Mouse (Mus musculus): Measurements from ENCODE around the gene Mvp. TPM values are rescaled to one million over a fixed set of nuclear protein-coding genes. Genes with fewer than 3 reads are reported as not detected.

The Mvp gene
- polyA plus RNA-seq, 1 experiment from 2014 or later: 3.0 TPM

DNA sequence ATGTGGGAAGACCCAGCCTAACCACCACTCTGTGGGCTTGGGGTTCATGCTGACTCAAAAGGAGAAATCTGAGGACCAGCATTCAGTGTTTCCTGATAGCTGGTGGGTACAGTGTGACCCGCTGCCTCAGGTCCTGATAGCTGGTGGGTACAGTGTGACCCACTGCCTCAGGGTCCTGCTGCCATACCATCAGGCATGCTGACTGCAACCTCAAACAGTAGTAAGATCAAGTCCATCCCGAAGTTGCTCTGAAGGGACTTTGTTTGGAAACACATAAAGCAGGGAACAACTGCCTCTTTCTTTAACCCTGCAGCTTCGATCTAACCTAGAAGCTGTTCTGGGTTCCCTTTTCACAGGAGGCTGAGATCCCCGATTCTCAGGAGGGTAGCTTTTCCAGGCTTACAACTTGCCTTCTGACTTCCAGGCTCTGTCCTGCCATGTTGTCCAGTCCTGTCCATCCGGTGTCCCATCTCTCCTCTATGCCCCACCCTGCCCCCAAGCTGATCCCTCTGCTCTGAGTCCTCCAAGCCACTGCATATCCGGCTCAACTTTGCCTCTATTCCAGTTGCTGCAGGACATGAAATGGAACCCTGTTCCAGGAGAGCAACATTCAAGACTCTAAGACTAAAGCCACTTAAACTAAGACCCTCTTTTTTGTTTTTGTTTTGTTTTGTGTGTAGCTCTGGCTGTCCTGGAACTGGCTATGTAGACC lies 7.0 kb downstream of the Mvp start:
- WGBS: 85% methylated on average over 6 of the region's 6 CpGs
- H3K4me1 ChIP-seq: peaks cover 15% of the 10 kb centered on the region
- DNase-seq (ENCODE audit: low spot score): no peak
- no peaks in the 10 kb centered on the region for H3K27me3 ChIP-seq (ENCODE audit: low read depth, poor library complexity, severe bottlenecking)
- no peaks in the 10 kb centered on the region for H3K9me3 ChIP-seq (replicated peaks)
- H3K4me3 ChIP-seq: no peak overlapping the region
- peaks cover 13% of the 10 kb centered on the region for H3K36me3 ChIP-seq
- no peak overlapping the region for H3K27ac ChIP-seq (replicated peaks)

DNA sequence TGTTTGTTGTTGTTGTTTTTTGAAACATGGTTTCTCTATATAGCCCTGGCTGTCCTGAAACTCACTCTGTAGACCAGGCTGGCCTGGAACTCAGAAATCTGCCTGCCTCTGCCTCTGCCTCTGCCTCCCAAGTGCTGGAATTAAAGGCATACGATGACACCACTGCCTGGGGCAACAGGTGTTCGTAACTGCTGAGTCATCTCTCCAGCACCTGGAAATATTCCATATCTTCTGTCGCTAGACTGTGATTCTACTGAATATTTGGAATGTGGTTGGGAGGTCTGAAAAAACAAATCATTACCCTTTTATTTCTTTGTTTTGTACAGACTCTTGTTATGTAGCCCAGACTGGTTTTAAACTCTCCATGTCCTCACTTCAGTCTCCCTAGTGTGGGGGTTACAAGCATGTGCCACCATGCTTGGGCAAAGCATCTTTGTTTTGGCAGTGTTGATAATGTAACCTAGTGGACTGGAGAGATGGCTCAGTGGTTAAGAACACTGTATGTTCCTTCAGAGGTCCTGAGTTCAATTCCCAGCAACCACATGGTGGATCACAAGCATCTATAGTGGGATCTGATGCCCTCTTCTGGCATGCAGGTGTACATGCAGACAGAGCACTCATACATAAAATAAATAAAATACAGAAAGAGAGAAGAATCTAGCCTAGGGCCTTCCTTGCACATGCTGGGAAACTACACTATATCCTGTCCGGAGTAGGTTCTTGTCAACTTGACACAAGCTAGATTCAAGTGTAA lies 10.1 kb downstream of the Mvp start:
- Histone ChIP-seq H3K27me3 (ENCODE audit: low read depth, poor library complexity, severe bottlenecking) (no peaks in the 10 kb centered on the region), H3K4me3 (no peak overlapping the region), H3K4me1 (peaks cover 10% of the 10 kb centered on the region), H3K36me3 (no peaks in the 10 kb centered on the region), H3K27ac (replicated peaks) (no peak overlapping the region), H3K9me3 (replicated peaks) (no peaks in the 10 kb centered on the region)
- WGBS: 89% methylated on average over 4 of the region's 4 CpGs
- no peak for DNase-seq (ENCODE audit: low spot score)

DNA sequence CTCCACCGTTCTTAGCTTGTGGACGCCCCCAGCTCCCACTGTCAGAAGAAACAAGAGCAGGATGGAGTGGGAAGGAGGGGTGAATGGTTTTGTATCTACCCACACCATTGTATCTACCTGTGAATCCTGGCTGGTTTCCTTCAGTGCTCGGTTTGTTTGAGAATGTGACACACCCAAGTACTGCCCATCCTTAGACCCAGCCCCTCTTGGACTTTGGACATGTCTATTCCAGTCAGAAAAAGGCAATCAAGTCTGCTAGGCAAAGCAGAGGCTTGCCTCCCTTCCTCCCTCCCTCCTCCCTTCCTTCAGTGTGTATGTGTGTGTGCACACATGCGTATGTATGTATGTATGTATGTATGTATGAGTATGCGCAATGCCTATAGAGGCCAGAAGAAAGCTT lies 10.8 kb downstream of the Mvp start:
- WGBS: 92% methylated on average over 5 of the region's 5 CpGs
- Histone ChIP-seq H3K36me3 (no peaks in the 10 kb centered on the region), H3K4me3 (no peak overlapping the region)

GRCm38 (mm10) chr7:126999568-126999967 lies 14.9 kb downstream of the Mvp start:
- Histone ChIP-seq H3K4me3 (no peak overlapping the region), H3K27ac (replicated peaks) (no peak overlapping the region), H3K27me3 (ENCODE audit: low read depth, poor library complexity, severe bottlenecking) (no peaks in the 10 kb centered on the region), H3K36me3 (no peaks in the 10 kb centered on the region), H3K9me3 (replicated peaks) (0 out of 2 replicates have a peak, but pooled peaks cover 2% of the 10 kb centered on the region), H3K4me1 (no peaks in the 10 kb centered on the region)
- 87% methylated on average over 10 of the region's 10 CpGs for WGBS
- no peak for DNase-seq (ENCODE audit: low spot score)

More for the DNA sequence above, 10.8 kb downstream of the Mvp start:
- peaks cover 4% of the 10 kb centered on the region for H3K4me1 ChIP-seq
- H3K27ac ChIP-seq (replicated peaks): no peak overlapping the region
- no peaks in the 10 kb centered on the region for H3K9me3 ChIP-seq (replicated peaks)
- DNase-seq (ENCODE audit: low spot score): no peak
- no peaks in the 10 kb centered on the region for H3K27me3 ChIP-seq (ENCODE audit: low read depth, poor library complexity, severe bottlenecking)

- DNase-seq (ENCODE audit: low spot score): no peak
- no peak overlapping the region for H3K27ac ChIP-seq (replicated peaks)
- 82% methylated on average over 4 of the region's 4 CpGs for WGBS
Observed at GRCm38 (mm10) chr7:126996449-126996848, 18.0 kb downstream of the Mvp start.

DNA sequence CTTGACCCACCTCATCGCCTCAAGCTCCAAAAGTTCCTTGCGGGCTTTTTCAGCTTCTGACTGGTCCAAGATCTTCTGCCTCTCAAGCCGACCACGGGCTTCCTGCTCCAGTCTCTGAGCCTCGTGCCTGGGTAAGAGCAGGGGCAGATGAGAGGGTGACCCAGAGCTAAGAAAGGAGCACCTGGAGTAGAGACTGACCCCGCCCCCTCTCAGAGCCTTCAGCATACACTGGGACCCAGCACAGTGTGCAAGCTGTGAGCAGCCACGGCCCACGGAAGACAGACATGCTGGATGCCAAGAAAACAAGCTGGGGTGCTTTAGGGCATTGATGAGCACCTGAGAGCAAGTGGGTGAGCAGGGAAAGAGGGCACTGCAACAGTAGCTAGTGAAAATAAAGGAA lies 25.6 kb downstream of the Mvp start:
- H3K27ac ChIP-seq (replicated peaks): no peak overlapping the region
- no peak for DNase-seq (ENCODE audit: low spot score)
- no peaks in the 10 kb centered on the region for H3K36me3 ChIP-seq
- no peak overlapping the region for H3K4me3 ChIP-seq
- H3K4me1 ChIP-seq: peaks cover 5% of the 10 kb centered on the region
- no peaks in the 10 kb centered on the region for H3K27me3 ChIP-seq (ENCODE audit: low read depth, poor library complexity, severe bottlenecking)
- H3K9me3 ChIP-seq (replicated peaks): no peaks in the 10 kb centered on the region
- 75% methylated on average over 8 of the region's 8 CpGs for WGBS

More at GRCm38 (mm10) chr7:126996449-126996848, 18.0 kb downstream of the Mvp start:
- Histone ChIP-seq H3K4me1 (peaks cover 3% of the 10 kb centered on the region), H3K4me3 (no peak overlapping the region), H3K36me3 (no peaks in the 10 kb centered on the region), H3K27me3 (ENCODE audit: low read depth, poor library complexity, severe bottlenecking) (no peaks in the 10 kb centered on the region), H3K9me3 (replicated peaks) (0 out of 2 replicates have a peak, but pooled peaks cover 2% of the 10 kb centered on the region)

- no peaks in the 10 kb centered on the region for H3K27me3 ChIP-seq (ENCODE audit: low read depth, poor library complexity, severe bottlenecking)
- no peak overlapping the region for H3K4me3 ChIP-seq
- H3K9me3 ChIP-seq (replicated peaks): no peaks in the 10 kb centered on the region
- no peak overlapping the region for H3K27ac ChIP-seq (replicated peaks)
- H3K4me1 ChIP-seq: 0 out of 2 replicates have a peak, but pooled peaks cover 2% of the 10 kb centered on the region
- H3K36me3 ChIP-seq: peaks cover 1% of the 10 kb centered on the region
- WGBS: 38% methylated on average over 9 of the region's 9 CpGs
- no peak for DNase-seq (ENCODE audit: low spot score)
Observed at GRCm38 (mm10) chr7:126986319-126986718, 28.1 kb downstream of the Mvp start.

- WGBS: 70% methylated on average over 10 of the region's 10 CpGs
- H3K27me3 ChIP-seq (ENCODE audit: low read depth, poor library complexity, severe bottlenecking): no peaks in the 10 kb centered on the region
- DNase-seq (ENCODE audit: low spot score): no peak
- H3K27ac ChIP-seq (replicated peaks): no peak overlapping the region
- H3K4me3 ChIP-seq: no peak overlapping the region
- no peaks in the 10 kb centered on the region for H3K9me3 ChIP-seq (replicated peaks)
- 0 out of 2 replicates have a peak, but pooled peaks cover 2% of the 10 kb centered on the region for H3K4me1 ChIP-seq
- peaks cover 16% of the 10 kb centered on the region for H3K36me3 ChIP-seq
Observed at GRCm38 (mm10) chr7:126984667-126985444, 29.6 kb downstream of the Mvp start.

GRCm38 (mm10) chr7:126983113-126983512 lies 31.3 kb downstream of the Mvp start:
- Histone ChIP-seq H3K27ac (replicated peaks) (no peak overlapping the region), H3K9me3 (replicated peaks) (no peaks in the 10 kb centered on the region), H3K36me3 (peaks cover 33% of the 10 kb centered on the region), H3K4me3 (no peak overlapping the region), H3K4me1 (0 out of 2 replicates have a peak, but pooled peaks cover 2% of the 10 kb centered on the region), H3K27me3 (ENCODE audit: low read depth, poor library complexity, severe bottlenecking) (no peaks in the 10 kb centered on the region)
- 88% methylated on average over 7 of the region's 7 CpGs for WGBS
- DNase-seq (ENCODE audit: low spot score): no peak

DNA sequence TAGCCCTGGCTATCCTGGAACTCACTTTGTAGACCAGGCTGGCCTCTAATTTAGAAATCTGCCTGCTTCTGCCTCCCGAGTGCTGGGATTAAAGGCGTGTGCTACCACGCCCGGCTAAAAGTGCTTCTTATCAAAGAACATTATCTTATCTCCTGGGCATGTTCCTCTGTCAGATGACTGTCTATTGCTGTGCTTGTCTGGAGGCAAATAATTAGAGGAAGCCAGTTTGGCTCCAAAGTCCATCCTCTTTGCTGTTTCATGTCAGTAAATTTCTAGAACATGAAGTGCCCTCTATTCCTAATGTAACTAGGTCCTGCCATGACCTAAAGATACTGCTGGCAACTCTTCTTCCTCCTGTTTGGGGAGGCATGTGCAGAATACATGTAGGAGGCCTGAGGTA lies 32.4 kb downstream of the Mvp start:
- H3K27me3 ChIP-seq (ENCODE audit: low read depth, poor library complexity, severe bottlenecking): no peaks in the 10 kb centered on the region
- H3K9me3 ChIP-seq (replicated peaks): no peaks in the 10 kb centered on the region
- WGBS: 93% methylated on average over 4 of the region's 4 CpGs
- H3K27ac ChIP-seq (replicated peaks): no peak overlapping the region
- peaks cover 39% of the 10 kb centered on the region for H3K36me3 ChIP-seq
- DNase-seq (ENCODE audit: low spot score): no peak
- no peak overlapping the region for H3K4me3 ChIP-seq
- peaks cover 8% of the 10 kb centered on the region for H3K4me1 ChIP-seq

- Histone ChIP-seq H3K36me3 (peaks cover 39% of the 10 kb centered on the region), H3K27me3 (ENCODE audit: low read depth, poor library complexity, severe bottlenecking) (no peaks in the 10 kb centered on the region), H3K4me1 (peaks cover 13% of the 10 kb centered on the region), H3K9me3 (replicated peaks) (no peaks in the 10 kb centered on the region), H3K27ac (replicated peaks) (no peak overlapping the region), H3K4me3 (no peak overlapping the region)
- WGBS: 91% methylated on average over 2 of the region's 2 CpGs
- DNase-seq (ENCODE audit: low spot score): no peak
Observed at GRCm38 (mm10) chr7:126981601-126982000, 32.8 kb downstream of the Mvp start.

- H3K27ac ChIP-seq (replicated peaks): no peak overlapping the region
- 95% methylated on average over 6 of the region's 6 CpGs for WGBS
Observed at GRCm38 (mm10) chr7:126978841-126979240, 35.6 kb downstream of the Mvp start.

More at GRCm38 (mm10) chr7:126978841-126979240, 35.6 kb downstream of the Mvp start:
- DNase-seq (ENCODE audit: low spot score): no peak
- Histone ChIP-seq H3K9me3 (replicated peaks) (no peaks in the 10 kb centered on the region), H3K4me3 (no peak overlapping the region), H3K36me3 (peaks cover 39% of the 10 kb centered on the region), H3K27me3 (ENCODE audit: low read depth, poor library complexity, severe bottlenecking) (no peaks in the 10 kb centered on the region), H3K4me1 (peaks cover 17% of the 10 kb centered on the region)
